Mouse (Mus musculus) liver, embryonic 14 days (tissue): Measurements from ENCODE around the gene Dpp4. TPM values are rescaled to one million over a fixed set of nuclear protein-coding genes. Genes with fewer than 3 reads are reported as not detected.

Experiments
- polyA plus RNA-seq: library from polyadenylated mRNA; depleted of rRNA; stranded (reverse); fragments of >200 nt; gene quantifications from 2 replicates; pipeline ENCODE4 v1.2.3, GENCODE M21; 2012; rRNA removed

The Dpp4 gene
- 2.4 and 2.6 TPM in 2 replicates for polyA plus RNA-seq

DNA sequence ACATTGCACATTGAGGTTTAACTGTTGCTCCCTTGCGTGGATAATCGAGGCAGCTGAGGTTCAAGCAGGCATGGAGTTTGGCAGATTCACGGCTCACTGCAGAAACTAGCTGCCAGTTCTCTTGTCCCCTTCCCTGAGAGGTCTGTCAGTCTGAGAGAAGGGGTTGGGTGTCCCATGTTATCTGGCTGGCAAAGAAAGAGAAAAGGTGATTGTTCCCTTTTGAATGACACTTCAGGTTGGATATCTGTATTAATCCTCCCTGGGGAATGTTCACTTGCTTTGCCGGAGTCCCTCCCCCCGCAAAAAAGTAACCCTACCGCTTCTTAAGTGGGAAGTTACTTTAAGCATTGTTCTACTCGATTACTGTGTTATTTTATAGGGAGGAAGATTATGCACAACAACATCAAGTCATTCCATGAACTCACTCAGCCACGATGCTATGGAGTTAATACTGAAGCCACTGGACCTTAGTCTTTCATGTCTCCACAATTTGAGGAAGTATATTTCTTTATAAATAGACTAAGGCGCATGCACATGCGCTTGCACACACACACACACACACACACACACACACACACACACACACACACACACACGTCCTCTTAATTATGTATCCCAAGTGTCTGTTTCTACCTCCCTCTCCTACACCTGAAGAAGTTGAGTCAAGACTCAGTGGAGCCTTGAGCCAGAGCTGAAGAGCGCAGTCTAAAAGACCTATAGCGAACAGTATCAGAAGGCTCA, at the start of gene Dpp4:
Dpp4 (minus strand) TSS at position 151 of the 741 bp plus-strand sequence.

Other genes starting within 250 kb of the Dpp4 start
- 0.03 TPM in 1 of 2 replicates, not detected in the other for gene Gcg, start 71.4 kb upstream of the Dpp4 start, polyA plus RNA-seq
- gene Fap, start 161.8 kb upstream of the Dpp4 start, polyA plus RNA-seq: 0.16 and 0.53 TPM in 2 replicates
- 1.9 and 2.8 TPM in 2 replicates for gene Ifih1, start 234.0 kb upstream of the Dpp4 start, polyA plus RNA-seq